8 mouse cellular contexts compared by ENCODE assay signal in genomic region chr2:30178711-30179110, GRCm38 (mm10). TPM values are rescaled to one million over a fixed set of nuclear protein-coding genes. Genes with fewer than 3 reads are reported as not detected.
DNase-seq lines count a peak whose midpoint lies in the region; ATAC-seq and TF ChIP-seq lines count a peak whose summit lies in the region.
"Not testable (repeated sequence)": the region's sequence is repeated elsewhere in the genome, so short reads cannot be mapped to it uniquely, and the experiment has no call there.

No protein-coding gene starts in this region.

- H3K27me3 ChIP-seq in forebrain, embryonic 11.5 days (ENCODE audit: control insufficient read depth, insufficient read depth, low read length); heart, embryonic 13.5 days (replicated peaks); hindbrain, postnatal 0 days (ENCODE audit: insufficient read depth, low read length); limb, embryonic 10.5 days (ENCODE audit: low read depth, poor library complexity, severe bottlenecking); liver, postnatal 0 days (ENCODE audit: insufficient read depth, low read length); midbrain, embryonic 16.5 days (ENCODE audit: control insufficient read depth, insufficient read depth, low read depth, low read length); stomach, embryonic 15.5 days (replicated peaks): not testable (repeated sequence)

- DNase-seq in forebrain, embryonic 11.5 days (ENCODE audit: low spot score); hindbrain, postnatal 0 days (ENCODE audit: low spot score); limb, embryonic 10.5 days (ENCODE audit: low spot score); liver, postnatal 0 days: not testable (repeated sequence)

- H3K4me2 ChIP-seq in forebrain, embryonic 11.5 days (ENCODE audit: low read depth, low read length, severe bottlenecking) = peak overlapping the region; percentile 84; the same call in 1 of the 2 replicates
- peak overlapping the region; percentile 85 for H3K4me2 ChIP-seq in heart, embryonic 13.5 days
- H3K4me2 ChIP-seq in hindbrain, postnatal 0 days (ENCODE audit: low read depth, low read length) = peak overlapping the region; percentile 79
- H3K4me2 ChIP-seq in liver, postnatal 0 days (ENCODE audit: low read depth, low read length) = peak overlapping the region; percentile 93
- peak overlapping the region; percentile 95 for H3K4me2 ChIP-seq in midbrain, embryonic 16.5 days (ENCODE audit: low read length)
- H3K4me2 ChIP-seq in stomach, embryonic 15.5 days = peak overlapping the region; percentile 79

- WGBS in bone marrow, adult 2 months = 40% methylated on average over 7 of the region's 7 CpGs
- WGBS in forebrain, embryonic 11.5 days = 44% methylated on average over 7 of the region's 7 CpGs
- 49% methylated on average over 7 of the region's 7 CpGs for WGBS in heart, embryonic 13.5 days
- WGBS in hindbrain, postnatal 0 days = 25% methylated on average over 7 of the region's 7 CpGs
- WGBS in limb, embryonic 10.5 days = 68% methylated on average over 7 of the region's 7 CpGs
- 51% methylated on average over 7 of the region's 7 CpGs for WGBS in liver, postnatal 0 days (ENCODE audit: insufficient replicate concordance)
- 44% methylated on average over 7 of the region's 7 CpGs for WGBS in midbrain, embryonic 16.5 days
- 55% methylated on average over 7 of the region's 7 CpGs for WGBS in stomach, embryonic 15.5 days

- ATAC-seq in forebrain, embryonic 11.5 days (replicated peaks; ENCODE audit: low FRiP score) = peak; percentile 40; the same call in 1 of the 2 replicates
- not testable (repeated sequence) for ATAC-seq in heart, embryonic 13.5 days (ENCODE audit: extremely low read depth, insufficient number of reproducible peaks, low FRiP score, low TSS enrichment); hindbrain, postnatal 0 days; liver, postnatal 0 days; stomach, embryonic 15.5 days (ENCODE audit: insufficient read depth, low FRiP score, low read depth)
- ATAC-seq in midbrain, embryonic 16.5 days = peak; percentile 0; the same call in 1 of the 2 replicates

- H3K4me3 ChIP-seq in bone marrow, adult 2 months (replicated peaks; ENCODE audit: control insufficient read depth, low read depth, low read length) = peak overlapping the region; percentile 19
- peak overlapping the region; percentile 80; the same call in 1 of the 2 replicates for H3K4me3 ChIP-seq in forebrain, embryonic 11.5 days (ENCODE audit: low read depth, low read length)
- H3K4me3 ChIP-seq in heart, embryonic 13.5 days = peak overlapping the region; percentile 71
- peak overlapping the region; percentile 55 for H3K4me3 ChIP-seq in hindbrain, postnatal 0 days (ENCODE audit: low read length)
- H3K4me3 ChIP-seq in limb, embryonic 10.5 days = peak overlapping the region; percentile 85
- peak overlapping the region; percentile 67; the same call in 1 of the 2 replicates for H3K4me3 ChIP-seq in liver, postnatal 0 days (ENCODE audit: low read depth, low read length)
- H3K4me3 ChIP-seq in midbrain, embryonic 16.5 days (ENCODE audit: low read depth, low read length) = peak overlapping the region; percentile 70
- H3K4me3 ChIP-seq in stomach, embryonic 15.5 days (replicated peaks) = peak overlapping the region; percentile 63

- H3K9me3 ChIP-seq in forebrain, embryonic 11.5 days (ENCODE audit: control insufficient read depth, low read length); heart, embryonic 13.5 days; hindbrain, postnatal 0 days (ENCODE audit: low read length); limb, embryonic 10.5 days (replicated peaks); liver, postnatal 0 days (ENCODE audit: low read length); midbrain, embryonic 16.5 days (replicated peaks; ENCODE audit: control insufficient read depth, low read length, poor library complexity, severe bottlenecking); stomach, embryonic 15.5 days: not testable (repeated sequence)

- not testable (repeated sequence) for H3K4me1 ChIP-seq in bone marrow, adult 2 months (ENCODE audit: control insufficient read depth, insufficient read depth, low read length); forebrain, embryonic 11.5 days (replicated peaks; ENCODE audit: control insufficient read depth, insufficient read depth, low read length); hindbrain, postnatal 0 days (ENCODE audit: insufficient read depth, low read length)
- H3K4me1 ChIP-seq in heart, embryonic 13.5 days = peaks cover 10% of the 10 kb centered on the region
- peaks cover 15% of the 10 kb centered on the region for H3K4me1 ChIP-seq in limb, embryonic 10.5 days
- peaks cover 13% of the 10 kb centered on the region for H3K4me1 ChIP-seq in liver, postnatal 0 days (ENCODE audit: insufficient read depth)
- peaks cover 11% of the 10 kb centered on the region for H3K4me1 ChIP-seq in midbrain, embryonic 16.5 days (ENCODE audit: control insufficient read depth, insufficient read depth, low read length)
- H3K4me1 ChIP-seq in stomach, embryonic 15.5 days = peaks cover 10% of the 10 kb centered on the region

- not testable (repeated sequence) for H3K9ac ChIP-seq in forebrain, embryonic 11.5 days (ENCODE audit: low read length); heart, embryonic 13.5 days; hindbrain, postnatal 0 days (replicated peaks; ENCODE audit: low read length); liver, postnatal 0 days (replicated peaks); midbrain, embryonic 16.5 days (ENCODE audit: low read depth, low read length); stomach, embryonic 15.5 days

- H3K36me3 ChIP-seq in forebrain, embryonic 11.5 days (ENCODE audit: control insufficient read depth, insufficient read depth, low read length) = peaks cover 14% of the 10 kb centered on the region
- H3K36me3 ChIP-seq in heart, embryonic 13.5 days = peaks cover 34% of the 10 kb centered on the region
- H3K36me3 ChIP-seq in hindbrain, postnatal 0 days (ENCODE audit: insufficient read depth, low read length) = peaks cover 17% of the 10 kb centered on the region
- H3K36me3 ChIP-seq in limb, embryonic 10.5 days = peaks cover 39% of the 10 kb centered on the region
- peaks cover 24% of the 10 kb centered on the region for H3K36me3 ChIP-seq in liver, postnatal 0 days (replicated peaks; ENCODE audit: insufficient read depth, low read length)
- peaks cover 19% of the 10 kb centered on the region for H3K36me3 ChIP-seq in midbrain, embryonic 16.5 days (ENCODE audit: control insufficient read depth, insufficient read depth, low read length)
- peaks cover 31% of the 10 kb centered on the region for H3K36me3 ChIP-seq in stomach, embryonic 15.5 days

- TF ChIP-seq POLR2A in bone marrow, adult 2 months (IDR thresholded peaks at IDR 0.05; ENCODE audit: borderline replicate concordance, control insufficient read depth, low read depth, low read length) = not testable (repeated sequence)

- TF ChIP-seq CTCF in bone marrow, adult 2 months (IDR thresholded peaks at IDR 0.05; ENCODE audit: control insufficient read depth, insufficient read depth, low read length); liver, postnatal 0 days (IDR thresholded peaks at IDR 0.05; ENCODE audit: low read depth): not testable (repeated sequence)
- TF ChIP-seq CTCF in hindbrain, postnatal 0 days (IDR thresholded peaks at IDR 0.05; ENCODE audit: low read depth) = 0 out of 2 replicates have a peak, but pooled peaks have one; percentile 5

- H3K27ac ChIP-seq in bone marrow, adult 2 months (ENCODE audit: control insufficient read depth, insufficient read depth, low read depth, low read length, poor library complexity); forebrain, embryonic 11.5 days (ENCODE audit: low read depth, low read length); heart, embryonic 13.5 days (replicated peaks); hindbrain, postnatal 0 days; limb, embryonic 10.5 days; liver, postnatal 0 days (ENCODE audit: low read depth); midbrain, embryonic 16.5 days (ENCODE audit: low read length); stomach, embryonic 15.5 days: not testable (repeated sequence)

- not testable (repeated sequence) for TF ChIP-seq EP300 in liver, postnatal 0 days (IDR thresholded peaks at IDR 0.05; ENCODE audit: low read depth)

RNA-seq across cellular contexts. Expression of gene Spout1, which starts 0.5 kb away (rescaled TPM):
- polyA plus RNA-seq in bone marrow, adult 2 months (2011; ENCODE audit: insufficient read depth, insufficient read length, low replicate concordance, missing spikeins) = 11.0 and 24.6 TPM in 2 replicates
- 79.7 and 81.7 TPM in 2 replicates for polyA plus RNA-seq in forebrain, embryonic 11.5 days (2014; fragmentation: Nextera tagmentation; extraction: Ambion mirVana)
- 33.6 TPM in 2 replicates for polyA plus RNA-seq in heart, embryonic 13.5 days (2015; fragmentation: Nextera tagmentation; extraction: Ambion mirVana)
- 32.6 and 48.2 TPM in 2 replicates for total RNA-seq in hindbrain, postnatal 0 days (2014; rRNA removed)
- 52.6 and 56.1 TPM in 2 replicates for polyA plus RNA-seq in hindbrain, postnatal 0 days (2015; fragmentation: Nextera tagmentation; extraction: Ambion mirVana)
- polyA plus RNA-seq in limb, embryonic 10.5 days (2016; fragmentation: Nextera tagmentation; extraction: Ambion mirVana) = 104 and 107 TPM in 2 replicates
- 12.8 and 13.7 TPM in 2 replicates for polyA plus RNA-seq in liver, postnatal 0 days (2015; fragmentation: Nextera tagmentation; extraction: Ambion mirVana)
- polyA plus RNA-seq in midbrain, embryonic 16.5 days (2015; fragmentation: Nextera tagmentation; extraction: Ambion mirVana) = 63.0 and 67.3 TPM in 2 replicates
- polyA plus RNA-seq in stomach, embryonic 15.5 days (2015; fragmentation: Nextera tagmentation; extraction: Ambion mirVana) = 56.7 and 62.9 TPM in 2 replicates

RNA-seq across cellular contexts. Expression of gene Endog, which starts 7.4 kb away (rescaled TPM):
- 4.6 and 8.6 TPM in 2 replicates for polyA plus RNA-seq in bone marrow, adult 2 months (2011; ENCODE audit: insufficient read depth, insufficient read length, low replicate concordance, missing spikeins)
- 14.4 and 16.4 TPM in 2 replicates for polyA plus RNA-seq in forebrain, embryonic 11.5 days (2014; fragmentation: Nextera tagmentation; extraction: Ambion mirVana)
- polyA plus RNA-seq in heart, embryonic 13.5 days (2015; fragmentation: Nextera tagmentation; extraction: Ambion mirVana) = 30.4 and 30.6 TPM in 2 replicates
- total RNA-seq in hindbrain, postnatal 0 days (2014; rRNA removed) = 63.7 and 64.1 TPM in 2 replicates
- polyA plus RNA-seq in hindbrain, postnatal 0 days (2015; fragmentation: Nextera tagmentation; extraction: Ambion mirVana) = 42.2 and 42.7 TPM in 2 replicates
- 15.2 and 19.5 TPM in 2 replicates for polyA plus RNA-seq in limb, embryonic 10.5 days (2016; fragmentation: Nextera tagmentation; extraction: Ambion mirVana)
- polyA plus RNA-seq in liver, postnatal 0 days (2015; fragmentation: Nextera tagmentation; extraction: Ambion mirVana) = 51.2 and 56.3 TPM in 2 replicates
- 22.6 and 27.0 TPM in 2 replicates for polyA plus RNA-seq in midbrain, embryonic 16.5 days (2015; fragmentation: Nextera tagmentation; extraction: Ambion mirVana)
- polyA plus RNA-seq in stomach, embryonic 15.5 days (2015; fragmentation: Nextera tagmentation; extraction: Ambion mirVana) = 28.8 and 31.5 TPM in 2 replicates

RNA-seq across cellular contexts. Expression of gene Kyat1, which starts 26.9 kb away (rescaled TPM):
- polyA plus RNA-seq in bone marrow, adult 2 months (2011; ENCODE audit: insufficient read depth, insufficient read length, low replicate concordance, missing spikeins) = 4.2 and 6.5 TPM in 2 replicates
- polyA plus RNA-seq in forebrain, embryonic 11.5 days (2014; fragmentation: Nextera tagmentation; extraction: Ambion mirVana) = 8.4 and 9.6 TPM in 2 replicates
- 16.3 and 17.2 TPM in 2 replicates for polyA plus RNA-seq in heart, embryonic 13.5 days (2015; fragmentation: Nextera tagmentation; extraction: Ambion mirVana)
- 23.9 and 34.3 TPM in 2 replicates for total RNA-seq in hindbrain, postnatal 0 days (2014; rRNA removed)
- polyA plus RNA-seq in hindbrain, postnatal 0 days (2015; fragmentation: Nextera tagmentation; extraction: Ambion mirVana) = 17.0 and 17.9 TPM in 2 replicates
- polyA plus RNA-seq in limb, embryonic 10.5 days (2016; fragmentation: Nextera tagmentation; extraction: Ambion mirVana) = 7.5 and 8.4 TPM in 2 replicates
- 32.2 and 32.3 TPM in 2 replicates for polyA plus RNA-seq in liver, postnatal 0 days (2015; fragmentation: Nextera tagmentation; extraction: Ambion mirVana)
- 13.4 and 15.8 TPM in 2 replicates for polyA plus RNA-seq in midbrain, embryonic 16.5 days (2015; fragmentation: Nextera tagmentation; extraction: Ambion mirVana)
- 16.2 and 17.4 TPM in 2 replicates for polyA plus RNA-seq in stomach, embryonic 15.5 days (2015; fragmentation: Nextera tagmentation; extraction: Ambion mirVana)

RNA-seq across cellular contexts. Expression of gene Tbc1d13, which starts 45.2 kb away (rescaled TPM):
- polyA plus RNA-seq in bone marrow, adult 2 months (2011; ENCODE audit: insufficient read depth, insufficient read length, low replicate concordance, missing spikeins) = 17.1 and 27.3 TPM in 2 replicates
- polyA plus RNA-seq in forebrain, embryonic 11.5 days (2014; fragmentation: Nextera tagmentation; extraction: Ambion mirVana) = 11.6 and 15.2 TPM in 2 replicates
- 5.1 and 5.5 TPM in 2 replicates for polyA plus RNA-seq in heart, embryonic 13.5 days (2015; fragmentation: Nextera tagmentation; extraction: Ambion mirVana)
- 106 and 109 TPM in 2 replicates for total RNA-seq in hindbrain, postnatal 0 days (2014; rRNA removed)
- 9.4 and 10.8 TPM in 2 replicates for polyA plus RNA-seq in hindbrain, postnatal 0 days (2015; fragmentation: Nextera tagmentation; extraction: Ambion mirVana)
- polyA plus RNA-seq in limb, embryonic 10.5 days (2016; fragmentation: Nextera tagmentation; extraction: Ambion mirVana) = 6.8 and 8.1 TPM in 2 replicates
- 1.8 and 2.0 TPM in 2 replicates for polyA plus RNA-seq in liver, postnatal 0 days (2015; fragmentation: Nextera tagmentation; extraction: Ambion mirVana)
- polyA plus RNA-seq in midbrain, embryonic 16.5 days (2015; fragmentation: Nextera tagmentation; extraction: Ambion mirVana) = 11.8 and 14.3 TPM in 2 replicates
- 6.4 and 9.1 TPM in 2 replicates for polyA plus RNA-seq in stomach, embryonic 15.5 days (2015; fragmentation: Nextera tagmentation; extraction: Ambion mirVana)

RNA-seq across cellular contexts. Expression of gene Zer1, which starts 54.3 kb away (rescaled TPM):
- polyA plus RNA-seq in bone marrow, adult 2 months (2011; ENCODE audit: insufficient read depth, insufficient read length, low replicate concordance, missing spikeins) = 12.3 and 24.8 TPM in 2 replicates
- 8.0 and 8.1 TPM in 2 replicates for polyA plus RNA-seq in forebrain, embryonic 11.5 days (2014; fragmentation: Nextera tagmentation; extraction: Ambion mirVana)
- 5.6 and 6.3 TPM in 2 replicates for polyA plus RNA-seq in heart, embryonic 13.5 days (2015; fragmentation: Nextera tagmentation; extraction: Ambion mirVana)
- 77.6 and 99.2 TPM in 2 replicates for total RNA-seq in hindbrain, postnatal 0 days (2014; rRNA removed)
- polyA plus RNA-seq in hindbrain, postnatal 0 days (2015; fragmentation: Nextera tagmentation; extraction: Ambion mirVana) = 14.0 and 14.6 TPM in 2 replicates
- polyA plus RNA-seq in limb, embryonic 10.5 days (2016; fragmentation: Nextera tagmentation; extraction: Ambion mirVana) = 6.5 and 9.3 TPM in 2 replicates
- 1.6 and 1.8 TPM in 2 replicates for polyA plus RNA-seq in liver, postnatal 0 days (2015; fragmentation: Nextera tagmentation; extraction: Ambion mirVana)
- 13.1 and 13.5 TPM in 2 replicates for polyA plus RNA-seq in midbrain, embryonic 16.5 days (2015; fragmentation: Nextera tagmentation; extraction: Ambion mirVana)
- polyA plus RNA-seq in stomach, embryonic 15.5 days (2015; fragmentation: Nextera tagmentation; extraction: Ambion mirVana) = 7.0 and 7.1 TPM in 2 replicates

Comparison
In these comparisons a context has a peak if more than half of its experiments do, and no peak if none do; other contexts are left out.
1. H3K4me3 ChIP-seq: peak in every context shown above with its lines; median percentile 85 in limb, embryonic 10.5 days; 80 in forebrain, embryonic 11.5 days; 71 in heart, embryonic 13.5 days; 70 in midbrain, embryonic 16.5 days; 67 in liver, postnatal 0 days; 63 in stomach, embryonic 15.5 days; 55 in hindbrain, postnatal 0 days; 19 in bone marrow, adult 2 months.